Mouse (Mus musculus): Measurements from ENCODE around the gene Ly6g6f. TPM values are rescaled to one million over a fixed set of nuclear protein-coding genes. Genes with fewer than 3 reads are reported as not detected.

Gene Ly6g6f
- polyA plus RNA-seq, 1 experiment from 2014 or later = not detected

GRCm38 (mm10) chr17:35031272-35031671 is 54.1 kb downstream of the Ly6g6f start:
- Histone ChIP-seq H3K4me1 (replicated peaks; ENCODE audit: control insufficient read depth, insufficient read depth, low read length) (no peaks in the 10 kb centered on the region), H3K9me3 (ENCODE audit: control insufficient read depth) (no peaks in the 10 kb centered on the region), H3K27ac (ENCODE audit: low read depth, low read length) (no peak overlapping the region), H3K36me3 (ENCODE audit: control insufficient read depth, insufficient read depth) (no peaks in the 10 kb centered on the region), H3K9ac (ENCODE audit: low read depth, low read length) (no peak overlapping the region), H3K4me2 (replicated peaks; ENCODE audit: low read depth) (no peak overlapping the region), H3K27me3 (replicated peaks; ENCODE audit: control insufficient read depth, insufficient read depth, low read length) (no peaks in the 10 kb centered on the region), H3K4me3 (ENCODE audit: low read depth, low read length) (no peak overlapping the region)
- WGBS = 90% methylated on average over 11 of the region's 11 CpGs
- no peak for ATAC-seq
- no peak for TF ChIP-seq CTCF (IDR thresholded peaks at IDR 0.05; ENCODE audit: low read depth)

Other genes with a start within 250 kb of the Ly6g6f start
- gene Stk19, start 248.7 kb downstream of the Ly6g6f start, polyA plus RNA-seq (2015; fragmentation: Nextera tagmentation; extraction: Ambion mirVana) = 29.1 and 34.0 TPM in 2 replicates
- 42.5 and 44.2 TPM in 2 replicates for gene Dxo, start 248.6 kb downstream of the Ly6g6f start, polyA plus RNA-seq (2015; fragmentation: Nextera tagmentation; extraction: Ambion mirVana)
- gene Skiv2l, start 235.4 kb downstream of the Ly6g6f start, polyA plus RNA-seq (2015; fragmentation: Nextera tagmentation; extraction: Ambion mirVana) = 18.3 and 20.8 TPM in 2 replicates
- 55.7 and 57.8 TPM in 2 replicates for gene Nelfe, start 235.2 kb downstream of the Ly6g6f start, polyA plus RNA-seq (2015; fragmentation: Nextera tagmentation; extraction: Ambion mirVana)
- gene Cfb, start 223.1 kb downstream of the Ly6g6f start, polyA plus RNA-seq (2015; fragmentation: Nextera tagmentation; extraction: Ambion mirVana) = 84.8 and 94.9 TPM in 2 replicates
- gene Zbtb12, start 206.1 kb downstream of the Ly6g6f start, polyA plus RNA-seq (2015; fragmentation: Nextera tagmentation; extraction: Ambion mirVana) = 0.74 and 1.1 TPM in 2 replicates
- gene Gm20547, start 203.6 kb downstream of the Ly6g6f start, polyA plus RNA-seq (2015; fragmentation: Nextera tagmentation; extraction: Ambion mirVana) = not detected in 2 replicates
- gene C2, start 187.3 kb downstream of the Ly6g6f start, polyA plus RNA-seq (2015; fragmentation: Nextera tagmentation; extraction: Ambion mirVana) = 60.3 and 66.2 TPM in 2 replicates
- 35.8 and 40.3 TPM in 2 replicates for gene Ehmt2, start 187.1 kb downstream of the Ly6g6f start, polyA plus RNA-seq (2015; fragmentation: Nextera tagmentation; extraction: Ambion mirVana)
- 119 and 128 TPM in 2 replicates for gene Slc44a4, start 171.1 kb downstream of the Ly6g6f start, polyA plus RNA-seq (2015; fragmentation: Nextera tagmentation; extraction: Ambion mirVana)
- gene Neu1, start 154.4 kb downstream of the Ly6g6f start, polyA plus RNA-seq (2015; fragmentation: Nextera tagmentation; extraction: Ambion mirVana) = 522 and 580 TPM in 2 replicates
- gene Hspa1b, start 126.4 kb downstream of the Ly6g6f start, polyA plus RNA-seq (2015; fragmentation: Nextera tagmentation; extraction: Ambion mirVana) = 0.64 and 1.1 TPM in 2 replicates
- 0.43 TPM in 1 of 2 replicates, not detected in the other for gene Gm20481, start 115.7 kb downstream of the Ly6g6f start, polyA plus RNA-seq (2015; fragmentation: Nextera tagmentation; extraction: Ambion mirVana)
- 6.4 and 6.5 TPM in 2 replicates for gene Hspa1a, start 113.5 kb downstream of the Ly6g6f start, polyA plus RNA-seq (2015; fragmentation: Nextera tagmentation; extraction: Ambion mirVana)
- gene Hspa1l, start 112.9 kb downstream of the Ly6g6f start, polyA plus RNA-seq (2015; fragmentation: Nextera tagmentation; extraction: Ambion mirVana) = 0.22 and 0.25 TPM in 2 replicates
- 70.6 and 76.6 TPM in 2 replicates for gene Lsm2, start 103.7 kb downstream of the Ly6g6f start, polyA plus RNA-seq (2015; fragmentation: Nextera tagmentation; extraction: Ambion mirVana)
- gene Vars, start 84.6 kb downstream of the Ly6g6f start, polyA plus RNA-seq (2015; fragmentation: Nextera tagmentation; extraction: Ambion mirVana) = 74.0 and 84.2 TPM in 2 replicates
- gene Vwa7, start 69.0 kb downstream of the Ly6g6f start, polyA plus RNA-seq (2015; fragmentation: Nextera tagmentation; extraction: Ambion mirVana) = 0.12 and 0.20 TPM in 2 replicates
- gene Sapcd1, start 57.6 kb downstream of the Ly6g6f start, polyA plus RNA-seq (2015; fragmentation: Nextera tagmentation; extraction: Ambion mirVana) = 3.2 and 4.6 TPM in 2 replicates
- 1.4 and 3.0 TPM in 2 replicates for gene Msh5, start 38.9 kb downstream of the Ly6g6f start, polyA plus RNA-seq (2015; fragmentation: Nextera tagmentation; extraction: Ambion mirVana)
- 290 and 312 TPM in 2 replicates for gene Clic1, start 35.6 kb downstream of the Ly6g6f start, polyA plus RNA-seq (2015; fragmentation: Nextera tagmentation; extraction: Ambion mirVana)
- gene Ddah2, start 26.6 kb downstream of the Ly6g6f start, polyA plus RNA-seq (2015; fragmentation: Nextera tagmentation; extraction: Ambion mirVana) = 62.0 and 68.3 TPM in 2 replicates
- gene Ly6g6c, start 20.2 kb downstream of the Ly6g6f start, polyA plus RNA-seq (2015; fragmentation: Nextera tagmentation; extraction: Ambion mirVana) = 0.12 TPM in 1 of 2 replicates, not detected in the other
- 0.13 and 0.17 TPM in 2 replicates for gene Mpig6b, start 19.4 kb downstream of the Ly6g6f start, polyA plus RNA-seq (2015; fragmentation: Nextera tagmentation; extraction: Ambion mirVana)
- gene Ly6g6e, start 8.7 kb downstream of the Ly6g6f start, polyA plus RNA-seq (2015; fragmentation: Nextera tagmentation; extraction: Ambion mirVana) = 2.2 TPM in 2 replicates
- gene Ly6g6d, start 7.5 kb downstream of the Ly6g6f start, polyA plus RNA-seq (2015; fragmentation: Nextera tagmentation; extraction: Ambion mirVana) = 3.8 and 4.9 TPM in 2 replicates
- 101 and 103 TPM in 2 replicates for gene Abhd16a, start 3.7 kb upstream of the Ly6g6f start, polyA plus RNA-seq (2015; fragmentation: Nextera tagmentation; extraction: Ambion mirVana)
- not detected in 2 replicates for gene Ly6g5c, start 22.7 kb upstream of the Ly6g6f start, polyA plus RNA-seq (2015; fragmentation: Nextera tagmentation; extraction: Ambion mirVana)
- 0.46 and 0.59 TPM in 2 replicates for gene Ly6g5b, start 29.8 kb upstream of the Ly6g6f start, polyA plus RNA-seq (2015; fragmentation: Nextera tagmentation; extraction: Ambion mirVana)
- gene Gpank1, start 35.8 kb upstream of the Ly6g6f start, polyA plus RNA-seq (2015; fragmentation: Nextera tagmentation; extraction: Ambion mirVana) = 15.0 and 16.6 TPM in 2 replicates
- 262 and 264 TPM in 2 replicates for gene Csnk2b, start 36.4 kb upstream of the Ly6g6f start, polyA plus RNA-seq (2015; fragmentation: Nextera tagmentation; extraction: Ambion mirVana)
- 26.3 and 29.7 TPM in 2 replicates for gene D17H6S53E, start 40.8 kb upstream of the Ly6g6f start, polyA plus RNA-seq (2015; fragmentation: Nextera tagmentation; extraction: Ambion mirVana)
- gene Apom, start 46.4 kb upstream of the Ly6g6f start, polyA plus RNA-seq (2015; fragmentation: Nextera tagmentation; extraction: Ambion mirVana) = 18.3 and 22.5 TPM in 2 replicates
- 37.4 and 46.0 TPM in 2 replicates for gene Bag6, start 49.6 kb upstream of the Ly6g6f start, polyA plus RNA-seq (2015; fragmentation: Nextera tagmentation; extraction: Ambion mirVana)
- 40.0 and 54.1 TPM in 2 replicates for gene Prrc2a, start 79.3 kb upstream of the Ly6g6f start, polyA plus RNA-seq (2015; fragmentation: Nextera tagmentation; extraction: Ambion mirVana)
- 23.1 and 25.4 TPM in 2 replicates for gene Aif1, start 90.5 kb upstream of the Ly6g6f start, polyA plus RNA-seq (2015; fragmentation: Nextera tagmentation; extraction: Ambion mirVana)
- 11.3 and 12.9 TPM in 2 replicates for gene Lst1, start 102.8 kb upstream of the Ly6g6f start, polyA plus RNA-seq (2015; fragmentation: Nextera tagmentation; extraction: Ambion mirVana)
- 1.7 and 2.4 TPM in 2 replicates for gene Ltb, start 108.8 kb upstream of the Ly6g6f start, polyA plus RNA-seq (2015; fragmentation: Nextera tagmentation; extraction: Ambion mirVana)
- 0.17 and 0.27 TPM in 2 replicates for gene Tnf, start 116.4 kb upstream of the Ly6g6f start, polyA plus RNA-seq (2015; fragmentation: Nextera tagmentation; extraction: Ambion mirVana)
- 0.10 and 0.42 TPM in 2 replicates for gene Lta, start 119.7 kb upstream of the Ly6g6f start, polyA plus RNA-seq (2015; fragmentation: Nextera tagmentation; extraction: Ambion mirVana)
- 0.23 and 0.30 TPM in 2 replicates for gene Gm16181, start 135.2 kb upstream of the Ly6g6f start, polyA plus RNA-seq (2015; fragmentation: Nextera tagmentation; extraction: Ambion mirVana)
- gene Atp6v1g2, start 148.1 kb upstream of the Ly6g6f start, polyA plus RNA-seq (2015; fragmentation: Nextera tagmentation; extraction: Ambion mirVana) = 4.1 and 4.3 TPM in 2 replicates
- gene Nfkbil1, start 150.2 kb upstream of the Ly6g6f start, polyA plus RNA-seq (2015; fragmentation: Nextera tagmentation; extraction: Ambion mirVana) = 8.1 and 8.2 TPM in 2 replicates
- gene Ddx39b, start 156.1 kb upstream of the Ly6g6f start, polyA plus RNA-seq (2015; fragmentation: Nextera tagmentation; extraction: Ambion mirVana) = 125 and 127 TPM in 2 replicates
- gene H2-D1, start 177.1 kb upstream of the Ly6g6f start, polyA plus RNA-seq (2015; fragmentation: Nextera tagmentation; extraction: Ambion mirVana) = 672 and 681 TPM in 2 replicates
- 56.2 and 60.6 TPM in 2 replicates for gene H2-Q1, start 234.8 kb upstream of the Ly6g6f start, polyA plus RNA-seq (2015; fragmentation: Nextera tagmentation; extraction: Ambion mirVana)